Mouse (Mus musculus) heart, postnatal 4 days (tissue): Measurements from ENCODE around the gene Nnmt. TPM values are rescaled to one million over a fixed set of nuclear protein-coding genes. Genes with fewer than 3 reads are reported as not detected.
A peak's percentile ranks its signal among the peaks of the same experiment; 100 is the strongest.

Experiments used
- DNase-seq: peaks from one replicate; pipeline ENCODE4 v3.0.0; 2021
- total RNA-seq, 2 experiments: library from RNA; stranded (reverse); gene quantifications; 2 replicates each; pipeline ENCODE4 v1.2.3; 2021

The Nnmt gene
- 10 to 100 TPM; 10.3 to 13.6 TPM for total RNA-seq

DNA sequence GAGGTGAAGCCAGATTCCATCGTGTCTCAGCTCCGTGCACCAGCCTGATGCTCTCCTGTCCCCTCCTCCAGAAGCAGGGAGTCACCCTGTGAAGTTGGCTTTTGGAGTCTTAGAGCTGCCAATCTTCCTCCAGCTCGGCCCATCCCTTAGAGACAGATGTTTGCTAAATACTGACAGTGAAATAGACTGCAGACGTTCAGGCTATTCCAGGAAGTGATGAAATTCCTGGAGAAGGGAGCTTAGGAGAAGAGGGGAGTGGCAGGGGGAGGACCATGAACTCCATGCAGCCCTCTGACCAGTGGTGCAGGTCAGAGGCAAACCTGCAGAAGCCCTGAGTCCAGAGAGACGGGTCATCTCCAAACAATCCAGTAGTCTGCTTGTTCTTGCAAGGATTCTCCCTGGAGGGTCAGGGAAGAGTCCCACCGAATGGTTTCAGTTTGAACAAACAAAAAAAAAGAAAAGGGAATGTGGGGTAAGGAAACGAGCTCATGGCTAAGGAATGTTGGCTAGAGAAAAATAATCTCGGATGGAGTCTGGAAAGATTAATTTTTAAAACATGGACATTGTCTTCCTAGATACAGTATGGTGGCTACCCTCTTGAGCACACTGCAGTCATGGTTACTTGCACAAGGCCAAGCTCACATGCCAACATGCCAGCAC is at the start of gene Nnmt:
Gene Nnmt, minus strand, starts transcription at position 215 of the 660 bp plus-strand sequence.
- DNase-seq: peak; percentile 26

GRCm38 (mm10) chr9:48654730-48655129 is 49.8 kb upstream of the Nnmt start:
- no peak for DNase-seq

DNA sequence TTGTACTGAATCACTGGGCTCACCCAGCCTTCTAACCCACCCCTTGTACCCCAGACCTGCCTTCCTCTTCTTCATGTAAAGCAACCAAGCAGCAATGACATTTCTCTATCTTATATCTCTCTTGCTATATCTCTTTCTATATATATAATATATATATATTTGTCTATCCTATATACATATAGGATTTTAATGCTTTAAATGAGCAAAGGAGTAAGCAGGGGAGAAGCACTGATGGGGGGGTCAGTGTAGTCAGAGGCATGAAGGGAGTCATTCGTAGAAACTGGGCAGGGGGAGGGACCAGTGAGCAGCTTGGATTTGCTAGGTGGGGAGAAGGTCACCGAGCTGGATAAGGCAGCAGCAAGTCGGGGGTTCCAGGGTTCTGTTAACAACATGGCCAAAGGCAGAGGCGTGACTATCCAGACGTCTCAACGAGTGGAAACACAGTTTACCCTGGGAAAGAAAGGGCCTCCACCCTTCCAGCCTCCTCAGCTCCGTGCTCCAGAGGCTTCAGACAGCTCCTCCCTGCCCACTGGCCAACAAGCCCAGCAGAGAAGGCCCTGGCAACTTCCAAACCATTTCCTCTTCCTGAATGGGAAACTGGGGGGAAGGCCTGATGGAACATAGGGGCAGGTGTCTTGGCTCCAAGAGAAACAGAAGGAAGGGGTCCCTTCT is 48.6 kb upstream of the Nnmt start:
- no peak for DNase-seq

DNA sequence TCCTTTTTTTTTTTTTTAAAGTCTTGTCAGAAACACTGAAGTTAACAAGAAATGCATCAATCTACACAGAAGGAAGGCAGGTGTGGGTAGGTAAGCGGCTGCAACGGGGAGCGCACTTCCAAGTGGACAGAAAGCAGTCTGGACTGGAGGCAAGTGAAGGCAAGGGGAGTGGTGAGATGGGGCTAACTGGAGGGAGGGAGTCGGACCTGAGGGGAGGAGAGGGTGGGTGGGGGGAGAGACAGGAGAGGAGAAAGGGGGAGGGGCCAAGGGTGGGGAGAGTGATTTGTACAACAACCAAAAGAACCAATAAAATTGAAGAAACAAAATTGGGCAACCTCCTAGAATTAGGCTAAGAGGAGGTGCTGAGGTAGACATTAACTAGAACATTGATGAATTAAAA is 47.1 kb upstream of the Nnmt start:
- no peak for DNase-seq

- no peak for DNase-seq
Measured at GRCm38 (mm10) chr9:48650846-48651245, 45.9 kb upstream of the Nnmt start.

- DNase-seq: no peak
Measured at GRCm38 (mm10) chr9:48649851-48650685, 45.1 kb upstream of the Nnmt start.

DNA sequence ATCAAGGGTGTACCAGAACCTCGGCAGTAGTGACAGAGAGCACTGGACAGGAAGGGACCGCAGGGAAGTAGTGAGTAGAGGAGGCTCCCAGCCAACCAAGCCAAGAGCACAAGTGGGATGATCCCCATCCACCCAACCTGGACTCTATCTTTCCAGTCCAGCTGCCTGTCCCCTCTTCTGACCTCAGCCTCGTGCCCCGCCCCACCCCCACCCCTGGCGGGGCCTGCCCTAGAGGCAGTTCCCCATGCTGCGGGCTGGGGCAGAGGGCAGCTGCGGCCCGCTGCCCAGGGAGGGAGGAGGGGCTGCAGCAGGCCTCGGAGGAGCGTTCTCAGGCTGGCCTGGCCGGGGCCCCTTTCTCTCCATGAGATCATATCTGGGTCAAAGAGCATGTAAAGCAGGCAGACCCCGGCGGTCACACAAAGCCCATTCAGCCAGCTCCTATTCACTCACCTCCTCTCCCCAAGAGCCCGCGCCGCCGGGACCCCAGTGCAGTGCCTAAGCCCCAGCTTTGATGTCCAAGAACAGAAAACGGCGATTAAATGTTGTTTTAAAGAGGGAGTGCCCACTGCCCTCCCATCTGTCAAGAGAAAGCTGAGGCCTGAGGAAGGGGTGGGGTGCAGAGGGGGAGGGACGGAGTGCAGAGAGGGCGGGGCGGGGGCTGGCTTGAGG is 44.3 kb upstream of the Nnmt start:
- DNase-seq: peak; percentile 58

- DNase-seq: no peak
Measured at GRCm38 (mm10) chr9:48648285-48649097, 43.5 kb upstream of the Nnmt start.

GRCm38 (mm10) chr9:48647648-48648284 is 42.8 kb upstream of the Nnmt start:
- no peak for DNase-seq

GRCm38 (mm10) chr9:48646781-48647647 is 42.1 kb upstream of the Nnmt start:
- no peak for DNase-seq

- peak; percentile 80 for DNase-seq
Measured at GRCm38 (mm10) chr9:48646251-48646650, 41.3 kb upstream of the Nnmt start.

DNA sequence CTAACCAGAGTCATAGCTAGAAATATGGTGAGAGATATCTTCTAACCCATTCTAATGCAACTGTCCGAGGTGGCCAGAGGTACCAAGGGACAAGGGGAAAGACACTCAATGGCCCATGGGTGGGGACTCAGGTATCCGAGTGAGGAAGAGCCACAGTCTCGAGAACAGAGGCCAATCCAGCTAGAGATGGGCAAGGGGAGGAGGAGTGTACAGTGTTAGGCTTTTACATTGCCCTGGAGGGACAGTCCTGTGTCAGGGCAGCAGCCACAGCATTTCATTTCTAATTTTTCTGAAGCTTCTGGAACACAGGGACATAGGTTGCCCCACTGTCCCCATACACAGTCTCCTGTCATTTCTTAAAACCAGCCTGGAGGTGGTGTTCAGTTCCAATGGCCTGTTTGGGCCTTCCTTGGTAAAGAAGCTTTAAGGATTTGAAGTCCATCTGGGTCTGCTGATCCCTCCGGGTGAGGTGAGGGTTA is 40.7 kb upstream of the Nnmt start:
- no peak for DNase-seq

DNA sequence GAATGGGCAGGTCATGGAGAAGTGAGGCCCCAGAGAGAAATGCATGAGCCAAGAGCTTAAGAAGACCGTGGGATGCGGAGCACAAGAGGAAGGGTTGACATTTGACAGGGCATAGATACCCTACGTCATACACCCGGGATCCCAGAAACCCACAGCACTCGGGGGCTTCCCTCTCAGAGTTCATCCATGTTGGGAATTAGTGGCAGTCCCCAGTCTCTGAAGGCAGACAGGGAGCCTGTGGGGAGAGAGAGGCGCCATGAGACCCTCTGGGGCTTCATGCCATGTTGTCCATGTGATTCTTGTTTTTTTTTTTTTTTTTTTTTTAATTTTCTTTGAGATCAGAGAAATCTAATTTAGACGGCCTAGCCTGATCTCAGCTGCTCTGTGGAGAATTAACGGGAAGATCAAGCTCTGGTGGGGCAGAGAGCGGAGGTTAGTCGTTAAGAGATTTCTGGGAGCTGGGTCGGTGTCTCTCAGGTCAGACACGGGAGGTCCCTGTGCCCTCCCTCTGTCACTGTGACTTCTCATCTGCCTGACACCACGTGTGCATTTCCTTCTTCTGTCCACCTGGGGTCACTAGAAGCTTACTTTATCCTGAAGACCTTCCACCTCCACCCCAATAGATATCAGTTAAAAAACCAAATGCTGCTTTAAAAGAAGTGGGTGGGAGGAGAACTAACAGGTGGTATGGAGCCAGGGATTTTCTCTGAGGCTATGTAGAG is 40.1 kb upstream of the Nnmt start:
- DNase-seq: peak; percentile 52

GRCm38 (mm10) chr9:48644376-48644775 is 39.4 kb upstream of the Nnmt start:
- no peak for DNase-seq

DNA sequence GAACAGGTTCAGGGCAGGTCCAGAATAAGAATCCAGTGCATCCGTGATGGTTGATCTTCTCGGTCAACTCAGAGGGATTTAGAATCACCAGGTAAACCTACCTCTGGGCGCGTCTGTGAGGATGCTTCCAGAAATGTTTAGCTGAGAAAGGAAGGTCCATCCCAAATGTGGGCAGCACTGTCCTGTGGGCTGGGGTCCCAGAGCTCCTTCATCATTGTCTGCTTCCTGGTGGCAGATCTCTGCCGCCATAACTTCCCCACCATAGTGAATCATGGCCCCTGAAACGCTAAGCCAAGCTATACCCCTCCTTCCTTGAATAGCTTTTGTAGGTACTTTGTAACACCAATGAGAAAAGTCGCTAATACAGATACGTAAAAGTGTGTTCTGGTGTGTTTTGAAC is 36.7 kb upstream of the Nnmt start:
- no peak for DNase-seq

GRCm38 (mm10) chr9:48640881-48641280 is 35.9 kb upstream of the Nnmt start:
- DNase-seq: no peak

DNA sequence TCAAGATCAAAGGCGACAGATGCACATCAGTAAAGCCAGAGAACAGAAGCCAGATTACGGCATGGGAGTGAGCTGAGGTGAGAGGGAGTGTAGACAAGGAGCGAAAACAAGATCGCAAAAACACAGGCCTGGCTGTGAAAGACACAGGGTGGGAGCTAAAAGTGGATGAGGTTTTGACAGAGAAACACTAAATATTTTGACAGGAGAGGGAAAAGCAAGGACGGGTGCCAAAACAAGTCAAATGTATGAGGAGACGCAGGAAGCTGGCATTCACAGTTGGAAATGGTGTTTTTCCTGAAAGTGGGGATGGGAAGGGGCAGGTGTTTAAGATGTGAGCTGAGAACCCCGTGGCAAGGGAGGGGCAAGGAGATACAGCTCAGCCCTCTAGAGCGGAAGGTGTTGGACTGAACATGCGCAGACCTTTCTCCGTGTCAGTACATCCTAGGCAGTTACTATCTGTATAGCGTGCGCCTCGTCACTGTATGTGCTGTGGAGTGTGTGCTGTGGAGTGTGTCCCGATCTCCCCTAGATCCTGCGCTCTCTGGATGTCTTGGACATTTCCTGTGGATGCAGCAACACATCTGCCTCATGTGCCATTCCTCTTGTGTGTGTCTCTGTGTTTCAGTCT is 33.3 kb upstream of the Nnmt start:
- DNase-seq: no peak

DNA sequence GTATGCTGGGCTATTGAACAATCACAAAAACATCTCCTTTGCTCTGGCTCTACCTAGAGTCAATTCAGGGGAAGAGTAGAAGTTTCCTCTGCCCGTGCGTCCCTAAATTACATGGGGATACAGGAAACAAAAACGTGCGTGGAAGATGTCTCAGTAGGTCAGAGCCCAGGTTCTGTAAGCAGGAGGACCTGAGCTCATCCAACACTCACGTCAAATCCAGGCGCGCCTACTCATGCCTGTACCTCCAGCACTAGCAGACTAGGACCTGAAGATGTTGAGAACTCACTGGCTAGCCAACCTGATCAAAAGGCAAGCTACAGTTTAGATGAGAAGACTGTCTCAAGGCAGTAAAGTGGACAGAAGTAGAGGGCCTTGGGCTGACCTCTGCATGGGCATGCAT is 32.2 kb upstream of the Nnmt start:
- DNase-seq: no peak
